Mouse (Mus musculus): ENCODE data around the gene 1700016D06Rik. TPM values are rescaled to one million over a fixed set of nuclear protein-coding genes. Genes with fewer than 3 reads are reported as not detected.
"Not testable (repeated sequence)": the region's sequence is repeated elsewhere in the genome, so short reads cannot be mapped to it uniquely, and the experiment has no call there.

Gene 1700016D06Rik
- total RNA-seq, 2 experiments from 2014 or later, result not detected

DNA sequence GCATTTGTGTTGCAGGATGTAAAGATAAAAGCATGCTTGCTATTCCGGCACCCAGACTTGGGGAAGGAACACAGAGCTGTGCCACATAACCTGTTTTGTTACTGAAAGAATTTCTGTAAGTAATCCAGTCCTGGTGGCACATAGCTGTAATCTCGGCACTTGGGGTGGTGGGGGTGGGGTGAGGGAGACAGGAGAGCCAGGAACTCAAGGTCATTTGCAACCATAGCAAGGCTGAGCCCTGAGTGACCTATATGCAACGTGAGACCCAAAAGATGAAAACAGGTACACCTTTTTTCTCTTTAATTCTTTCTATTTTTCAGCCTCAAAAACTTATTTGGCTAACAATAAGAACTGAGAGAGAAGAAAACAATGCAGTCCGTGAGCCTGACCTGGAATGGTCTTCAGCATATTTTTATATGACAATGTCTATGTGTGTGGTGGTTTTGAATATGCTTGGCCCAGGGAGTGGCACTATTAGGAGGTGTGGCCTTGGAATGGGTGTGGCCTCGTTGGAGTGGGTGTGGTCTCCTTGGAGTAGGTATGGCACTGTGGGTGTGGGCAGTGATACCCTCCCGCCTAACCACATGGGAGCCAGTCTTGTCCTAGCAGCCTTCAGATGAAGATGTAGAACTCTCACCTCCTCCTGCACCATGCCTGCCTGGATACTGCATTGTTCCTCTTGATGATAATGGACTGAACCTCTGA lies 4.0 kb upstream of the 1700016D06Rik start:
- intact Hi-C loops (cut with DNase I), result loop anchor here (5.0 kb wide), 2 partner anchors 88 to 258 kb away; no protein-coding TSS in a partner anchor
- DNase-seq, result no peak

DNA sequence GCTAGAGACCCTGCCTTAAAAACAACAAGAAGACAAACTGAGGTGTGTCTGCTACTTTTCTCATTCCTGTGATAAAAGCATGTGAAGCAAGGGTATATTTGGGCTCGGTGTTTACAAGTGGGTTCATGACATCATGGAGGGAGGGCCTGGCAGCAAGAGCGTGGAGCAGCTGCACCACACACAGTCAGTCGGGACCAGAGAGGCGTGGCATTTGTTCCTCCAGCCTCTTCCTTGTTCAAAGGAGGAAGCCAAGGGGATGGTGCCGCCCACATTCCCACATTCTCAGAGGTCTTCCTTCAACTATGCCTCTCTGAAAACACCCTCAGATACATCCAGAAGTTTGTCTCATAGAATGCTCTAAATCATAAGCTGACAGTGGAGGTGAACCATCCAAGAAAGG lies 2.9 kb upstream of the 1700016D06Rik start:
- DNase-seq, result no peak
- intact Hi-C loops (cut with DNase I), result loop anchor here (5.0 kb wide), 2 partner anchors 86 to 256 kb away; no protein-coding TSS in a partner anchor

DNA sequence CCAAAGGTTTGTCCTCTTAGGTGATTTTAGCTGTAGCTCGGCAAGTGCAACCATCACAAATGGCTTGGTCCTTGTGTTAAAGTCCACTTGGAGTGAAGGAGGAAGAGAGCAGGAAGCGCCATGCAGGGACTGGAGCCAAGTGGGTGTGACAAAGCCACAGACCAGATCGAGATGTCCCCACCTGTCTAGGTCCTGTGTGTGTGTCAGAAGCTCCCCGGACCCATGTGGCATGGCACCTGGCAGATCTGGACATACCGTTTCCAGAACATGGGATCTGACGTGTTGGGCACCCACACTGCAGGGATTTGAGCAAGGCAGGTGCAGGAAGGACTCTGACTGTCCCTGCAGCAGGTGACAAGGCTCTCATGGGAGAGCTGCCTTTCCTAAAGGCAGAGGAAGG lies 565 bp upstream of the 1700016D06Rik start:
- intact Hi-C loops (cut with DNase I), result loop anchor here (2.0 to 5.0 kb wide), 5 partner anchors 65 to 254 kb away; no protein-coding TSS in a partner anchor
- DNase-seq, result no peak

DNA sequence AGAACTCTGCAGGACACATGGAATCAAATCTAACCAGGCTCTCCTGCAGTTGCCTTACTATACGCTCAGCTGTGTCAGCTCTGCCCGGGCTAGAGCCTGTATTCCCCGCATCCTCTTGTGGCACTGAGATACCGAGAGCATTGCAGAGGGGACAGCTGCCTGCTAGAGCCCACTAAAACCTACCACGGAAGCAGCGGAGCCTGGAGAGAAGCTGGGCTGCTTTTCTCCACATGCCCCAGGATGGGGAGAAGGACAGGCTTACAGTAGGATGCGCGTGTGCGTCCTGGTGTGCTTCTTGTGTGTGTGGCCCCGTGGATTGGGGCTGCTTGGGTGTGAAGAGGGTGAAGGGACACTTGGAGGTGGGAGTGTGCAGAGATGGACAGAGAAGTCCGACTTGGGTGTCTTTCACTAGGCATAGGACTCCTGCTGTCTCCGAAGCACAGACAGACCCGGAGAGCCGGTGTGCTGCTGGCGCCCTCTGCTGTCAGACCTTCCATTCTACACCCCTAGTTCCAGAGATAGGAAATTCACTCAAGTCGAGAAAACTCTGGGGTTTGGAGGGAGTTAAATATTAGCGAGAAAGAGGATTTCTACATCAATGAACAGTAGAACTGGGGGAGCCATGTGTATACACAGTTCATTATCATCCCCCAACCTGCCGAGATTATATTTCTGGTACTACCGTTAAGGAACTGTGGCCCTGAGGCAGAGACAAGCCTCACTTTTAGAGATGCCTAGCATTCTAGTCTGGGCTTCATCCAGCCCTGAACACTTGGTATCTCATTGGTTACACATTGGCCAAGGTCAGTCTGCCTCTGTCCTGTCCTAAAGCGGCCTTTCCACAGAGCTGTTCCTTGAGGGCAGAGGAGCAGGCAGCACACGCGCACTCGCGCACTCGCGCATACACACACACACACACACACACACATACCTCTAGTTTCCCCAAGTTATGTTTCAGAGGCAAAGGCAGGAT lies 517 bp downstream of the 1700016D06Rik start:
- intact Hi-C loops (cut with DNase I), result loop anchor here (1.0 to 5.0 kb wide), 6 partner anchors 64 to 253 kb away; no protein-coding TSS in a partner anchor

DNA sequence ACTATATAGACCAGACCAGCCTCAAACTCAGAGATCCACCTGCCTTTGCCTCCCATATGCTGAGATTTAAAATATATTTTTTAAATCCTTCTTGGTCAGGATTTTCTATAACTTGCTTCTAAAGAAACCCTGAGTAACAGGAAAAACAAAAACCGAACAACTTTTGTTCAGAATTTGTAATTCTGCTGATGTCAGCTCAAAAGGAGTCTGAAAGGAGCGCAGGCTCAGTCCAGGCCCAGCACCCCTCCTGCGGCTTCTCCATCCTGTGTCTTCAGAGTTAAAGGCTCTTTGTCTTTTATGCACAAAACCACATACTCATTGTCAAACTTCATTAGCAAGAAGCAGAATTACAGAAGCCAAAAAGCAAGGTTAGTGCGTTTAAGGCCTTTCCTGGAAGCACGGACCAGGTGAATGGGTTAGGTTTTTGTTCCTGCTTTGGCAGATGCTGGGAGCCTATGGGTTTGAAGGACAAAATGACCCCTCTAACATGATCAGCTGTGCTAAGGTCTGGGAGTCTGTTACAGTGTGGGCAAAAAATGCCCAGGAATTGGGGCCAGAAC lies 1.3 kb downstream of the 1700016D06Rik start:
- no peak for DNase-seq
- intact Hi-C loops (cut with DNase I), result loop anchor here (1.0 to 5.0 kb wide), 6 partner anchors 63 to 252 kb away; no protein-coding TSS in a partner anchor

More for the DNA sequence above, 517 bp downstream of the 1700016D06Rik start:
- DNase-seq, result peak; percentile 79 to 81

DNA sequence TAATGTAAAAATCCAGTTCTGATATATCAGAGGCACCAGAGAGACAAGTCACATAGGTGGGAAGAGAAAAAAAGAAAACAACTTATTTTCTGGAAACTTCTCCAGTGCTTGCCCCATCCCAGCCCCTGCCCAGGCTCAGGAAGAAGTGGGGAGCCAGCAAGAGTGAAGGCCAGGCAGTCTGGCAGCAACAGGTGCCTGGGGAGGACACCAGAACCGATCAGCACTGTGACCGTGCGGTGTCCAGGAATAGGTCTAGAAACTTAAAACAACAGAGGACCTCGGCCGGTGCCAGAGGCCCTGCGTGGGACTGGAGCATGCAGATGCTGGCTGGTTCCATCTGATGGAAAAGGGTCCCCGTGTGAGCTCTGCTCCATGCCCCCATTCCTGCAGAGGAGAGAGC lies 3.4 kb downstream of the 1700016D06Rik start:
- DNase-seq, result no peak
- intact Hi-C loops (cut with DNase I), result no loop called here

DNA sequence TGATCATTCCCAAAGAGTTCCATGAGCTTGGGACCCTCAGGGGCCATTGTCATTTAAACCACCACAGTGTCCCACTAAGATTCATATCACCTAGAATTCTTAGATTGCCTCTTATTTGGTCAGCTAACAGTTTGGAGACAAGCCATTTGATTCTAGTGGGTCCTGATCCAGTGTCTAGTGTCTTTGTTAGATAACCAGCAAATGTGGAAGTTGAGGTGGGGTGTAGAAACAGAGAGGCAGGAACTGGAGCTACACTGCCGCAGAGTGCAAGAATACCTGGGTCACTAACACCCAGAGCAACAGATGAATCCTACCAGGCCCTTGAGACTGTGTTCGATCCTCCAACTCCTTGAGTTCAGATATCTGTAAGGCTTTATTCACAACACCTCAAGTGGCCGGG lies 4.7 kb downstream of the 1700016D06Rik start:
- intact Hi-C loops (cut with DNase I), result no loop called here
- DNase-seq, result no peak

DNA sequence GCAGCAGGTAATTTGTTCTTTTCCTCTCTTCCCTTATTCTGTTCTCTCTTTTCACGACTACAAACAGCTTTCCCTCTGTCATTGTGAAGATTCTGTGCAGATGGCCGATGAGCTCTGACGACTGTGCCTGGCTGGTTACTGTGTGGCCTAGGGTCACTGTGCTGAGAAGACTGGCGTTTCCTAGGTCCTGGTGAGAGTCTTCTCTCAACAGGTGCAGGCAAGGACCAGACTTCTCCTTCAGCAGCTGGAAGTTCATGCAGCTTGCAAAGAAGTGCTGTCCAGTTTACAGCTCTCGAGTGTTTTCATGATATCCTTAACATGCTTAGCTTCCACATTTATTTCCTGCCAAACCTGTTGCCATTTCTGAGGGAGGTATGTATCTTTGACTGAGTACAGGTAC lies 6.9 kb downstream of the 1700016D06Rik start:
- intact Hi-C loops (cut with DNase I), result no loop called here
- no peak for DNase-seq

DNA sequence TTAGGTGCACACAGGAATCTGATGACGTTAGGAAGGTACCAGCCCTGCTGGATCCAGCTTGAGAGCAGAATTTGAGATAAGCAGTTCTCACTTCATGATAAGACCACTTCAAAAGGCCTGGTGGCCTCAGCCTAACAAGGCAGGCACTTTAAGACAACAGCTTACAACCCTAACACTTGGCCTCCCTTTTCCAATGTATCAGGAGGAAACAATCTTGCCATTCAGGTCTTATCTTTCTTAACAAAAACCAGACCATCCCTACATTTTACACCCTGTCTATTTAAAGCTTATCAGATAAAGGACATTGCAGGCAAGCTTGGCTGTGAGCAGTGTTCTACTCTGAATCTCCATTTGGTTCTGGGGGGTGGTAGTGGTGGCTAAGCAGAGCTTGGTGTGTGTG lies 8.4 kb downstream of the 1700016D06Rik start:
- no peak for DNase-seq
- intact Hi-C loops (cut with DNase I), result no loop called here

DNA sequence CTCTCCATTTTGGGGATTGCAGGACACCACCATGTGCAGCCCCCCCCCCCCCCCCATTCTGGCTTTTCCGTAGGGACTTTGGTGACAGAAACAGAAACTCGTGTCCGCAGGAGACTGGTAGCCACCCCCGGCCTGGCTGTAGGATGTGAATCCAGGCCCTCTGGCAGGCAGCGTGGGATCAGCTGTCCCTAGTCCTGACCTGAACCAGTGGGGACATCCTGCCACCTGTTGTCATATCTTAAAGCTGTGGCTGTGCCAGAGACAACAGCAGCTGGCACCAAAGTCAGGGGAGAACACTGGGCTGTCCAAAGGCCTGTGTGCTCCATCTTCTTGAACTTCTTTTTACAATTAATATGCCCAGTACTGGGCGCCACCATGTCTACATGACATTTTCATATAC lies 9.1 kb downstream of the 1700016D06Rik start:
- intact Hi-C loops (cut with DNase I), result no loop called here
- no peak for DNase-seq

DNA sequence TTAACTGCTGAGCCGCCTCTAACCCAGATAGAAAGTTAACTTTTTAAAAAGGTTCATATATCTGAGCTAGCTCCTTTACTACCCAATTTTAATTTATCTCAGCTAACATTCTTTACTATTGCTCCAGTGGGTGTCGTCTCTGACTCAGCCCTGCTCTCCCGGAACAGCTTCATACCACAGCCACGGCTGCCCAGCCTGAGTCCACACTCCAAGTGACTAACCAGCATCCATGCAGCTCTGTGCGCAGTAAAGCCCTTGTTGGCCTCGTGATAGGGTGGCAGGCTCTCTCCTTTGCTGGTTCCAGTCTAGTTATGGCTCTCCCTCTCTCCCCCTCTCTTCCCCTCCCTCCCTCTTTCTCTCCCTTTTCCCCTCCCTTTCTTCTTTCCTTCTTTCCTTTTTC lies 9.6 kb downstream of the 1700016D06Rik start:
- intact Hi-C loops (cut with DNase I), result no loop called here

DNA sequence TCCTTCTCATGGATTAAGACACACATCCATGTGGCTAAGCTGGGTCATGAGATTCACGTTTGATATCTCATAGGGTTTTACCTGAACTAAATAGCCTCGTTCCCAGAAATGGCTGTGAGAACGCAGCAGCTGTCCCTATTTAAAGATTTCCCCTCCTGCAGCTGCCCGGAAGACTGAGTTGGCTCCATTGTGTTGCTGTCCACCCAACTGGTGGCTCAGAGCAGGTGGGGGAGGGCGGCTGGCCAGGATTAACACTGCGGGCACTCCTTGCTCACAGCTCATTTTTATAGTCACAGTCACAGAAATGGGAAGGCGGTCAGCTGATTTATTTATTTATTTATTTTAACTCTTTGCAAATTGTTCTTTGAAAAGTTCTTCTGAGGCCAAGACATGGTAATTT lies 10.9 kb downstream of the 1700016D06Rik start:
- intact Hi-C loops (cut with DNase I), result no loop called here
- no peak for DNase-seq

More for the DNA sequence above, 9.6 kb downstream of the 1700016D06Rik start:
- no peak for DNase-seq

DNA sequence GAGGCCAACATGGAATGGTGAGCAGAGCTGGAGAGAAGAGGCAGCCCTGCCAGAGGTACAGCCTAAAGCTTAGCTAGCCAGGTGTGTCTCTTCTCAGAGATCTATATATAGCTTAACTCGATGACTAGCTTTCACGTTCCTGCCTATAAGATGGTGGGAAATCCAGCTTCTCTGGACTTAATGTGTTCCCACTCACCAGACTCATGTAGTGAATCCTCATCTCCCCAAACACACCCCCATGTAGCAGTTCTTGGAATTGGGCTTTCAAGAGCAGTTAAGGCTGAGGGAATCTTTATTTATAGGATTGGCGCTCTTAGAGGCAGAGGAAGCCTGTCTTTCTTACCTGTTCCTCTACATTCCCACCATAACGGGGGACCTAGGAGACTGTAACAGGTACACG lies 13.6 kb downstream of the 1700016D06Rik start:
- DNase-seq, result no peak
- intact Hi-C loops (cut with DNase I), result no loop called here

DNA sequence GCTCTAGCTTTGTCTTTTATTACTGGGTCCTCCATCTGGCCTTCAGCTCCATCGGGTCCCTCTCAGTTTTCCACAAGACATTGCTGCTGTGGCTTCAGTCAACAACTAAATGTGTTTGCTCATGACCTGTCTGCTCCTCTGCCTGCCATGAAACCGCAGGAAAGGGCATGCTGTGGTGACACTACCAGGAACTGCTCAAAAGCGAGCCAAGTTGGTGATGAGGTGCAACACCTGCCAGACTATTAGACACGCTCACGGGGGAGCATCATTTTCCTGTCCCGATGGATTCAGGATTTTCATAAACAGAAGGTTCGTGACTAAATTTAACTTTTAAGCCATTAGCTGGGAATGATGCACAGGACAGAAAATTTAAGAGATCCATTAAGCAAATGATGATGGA lies 16.3 kb downstream of the 1700016D06Rik start:
- DNase-seq, result no peak
- intact Hi-C loops (cut with DNase I), result no loop called here

DNA sequence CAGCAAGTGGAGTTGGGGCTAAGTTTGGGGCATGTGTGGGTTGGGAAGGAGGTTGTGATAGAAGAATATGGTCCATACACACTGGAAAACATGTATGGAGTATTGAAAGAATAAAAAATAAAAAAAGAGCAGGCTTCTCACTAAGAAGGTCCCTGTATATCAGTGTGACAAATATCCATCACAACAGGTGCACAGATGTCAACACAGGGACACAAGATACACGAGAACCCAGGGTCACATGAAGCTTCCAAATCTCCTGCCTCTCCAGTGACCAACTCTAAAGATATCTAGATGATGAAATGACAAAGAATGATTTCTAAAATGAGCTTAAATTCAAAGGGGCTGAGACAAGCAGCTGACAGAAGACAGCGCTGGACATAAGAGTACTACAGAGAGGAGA lies 32.6 kb downstream of the 1700016D06Rik start:
- intact Hi-C loops (cut with DNase I), result no loop called here
- no peak for DNase-seq

DNA sequence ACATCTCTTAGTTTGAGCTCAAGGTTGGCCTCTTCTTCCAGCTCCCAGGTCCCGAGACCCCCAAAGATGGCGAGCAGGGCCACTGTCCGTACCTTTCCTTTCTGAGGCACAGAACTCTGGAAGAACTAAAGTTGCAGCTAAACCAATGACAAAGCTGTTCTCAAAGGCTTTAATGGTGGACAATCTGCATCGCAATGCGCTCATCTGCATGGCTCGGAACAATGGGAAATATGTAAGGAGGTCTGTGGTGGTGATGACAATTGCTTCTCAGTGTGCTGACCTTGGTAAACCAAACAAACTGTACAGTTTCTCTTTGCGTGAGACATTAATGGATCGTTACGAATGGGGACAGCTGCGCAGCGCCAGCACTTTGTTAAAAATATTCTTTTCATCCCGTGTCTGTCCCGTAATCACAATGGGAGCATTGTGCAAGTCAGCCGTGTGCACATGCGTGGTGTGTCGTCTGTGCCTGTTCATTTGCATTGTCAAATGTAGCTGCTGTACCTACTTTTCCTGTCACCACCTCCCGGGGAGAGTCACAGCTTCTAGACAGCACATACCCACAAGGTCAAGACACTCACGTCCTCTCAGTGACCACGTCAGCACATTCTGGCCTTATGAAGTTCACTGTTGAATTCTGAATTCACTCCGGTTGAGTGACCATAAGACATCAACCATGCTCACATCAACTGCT lies 34.7 kb downstream of the 1700016D06Rik start:
- DNase-seq; intact Hi-C loops (cut with DNase I): not testable (repeated sequence)

DNA sequence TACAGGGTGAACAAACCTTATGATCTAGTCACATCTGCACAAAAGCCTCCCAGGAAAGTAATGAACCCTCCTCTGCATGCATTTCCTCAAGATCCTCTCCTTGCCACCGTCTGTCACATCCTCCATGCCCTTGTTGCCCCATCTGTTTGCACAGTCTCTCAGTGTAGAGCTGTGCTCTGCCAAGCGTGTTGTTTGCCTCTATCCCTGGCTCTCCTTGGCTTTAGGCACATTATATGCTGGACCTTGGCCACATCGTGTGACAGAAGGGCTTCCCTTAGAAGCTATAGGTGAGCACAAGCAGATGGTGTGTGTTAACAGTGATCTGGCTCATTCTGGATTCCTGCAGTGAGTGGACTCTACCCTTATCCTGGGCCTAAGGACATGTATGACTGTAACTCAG lies 38.9 kb downstream of the 1700016D06Rik start:
- intact Hi-C loops (cut with DNase I), result no loop called here
- DNase-seq, result no peak

DNA sequence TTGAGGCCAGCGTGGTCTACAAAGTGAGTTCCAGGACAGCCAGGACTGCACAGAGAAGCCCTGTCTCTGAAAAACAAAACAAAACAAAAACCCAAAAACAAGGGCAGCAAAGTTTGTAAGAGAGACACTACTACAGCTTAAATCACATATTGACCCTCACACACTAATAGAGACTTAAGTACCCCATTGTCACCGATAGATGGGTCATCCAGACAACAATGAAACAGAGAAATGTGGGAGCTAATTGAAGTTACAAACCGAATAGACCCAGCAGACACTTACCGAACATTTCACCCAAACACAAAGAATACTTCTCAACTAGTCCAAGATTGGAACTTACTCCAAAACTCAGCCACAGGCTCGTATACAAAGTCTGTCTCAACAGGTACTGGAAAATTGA lies 50.8 kb downstream of the 1700016D06Rik start:
- intact Hi-C loops (cut with DNase I), result no loop called here
- DNase-seq, result no peak

DNA sequence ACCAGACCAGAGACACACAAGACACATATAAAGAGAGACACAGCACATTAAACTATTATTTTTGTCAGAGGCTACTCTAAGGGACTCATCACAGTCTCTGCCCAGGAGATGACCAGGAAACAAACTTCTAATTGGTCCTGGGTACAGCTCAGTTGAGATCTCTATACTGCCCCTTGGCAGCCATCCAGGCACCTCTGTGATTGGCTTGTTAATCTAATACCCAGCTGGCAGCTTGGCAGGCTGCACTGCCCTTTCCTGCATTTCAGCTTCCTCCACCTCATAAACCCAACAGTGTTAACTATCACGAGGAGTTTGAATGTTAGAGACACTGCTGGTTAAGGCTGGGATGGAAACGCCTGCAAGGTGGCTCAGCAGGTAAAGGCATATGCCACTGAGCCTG lies 57.7 kb downstream of the 1700016D06Rik start:
- intact Hi-C loops (cut with DNase I), result no loop called here
- no peak for DNase-seq

DNA sequence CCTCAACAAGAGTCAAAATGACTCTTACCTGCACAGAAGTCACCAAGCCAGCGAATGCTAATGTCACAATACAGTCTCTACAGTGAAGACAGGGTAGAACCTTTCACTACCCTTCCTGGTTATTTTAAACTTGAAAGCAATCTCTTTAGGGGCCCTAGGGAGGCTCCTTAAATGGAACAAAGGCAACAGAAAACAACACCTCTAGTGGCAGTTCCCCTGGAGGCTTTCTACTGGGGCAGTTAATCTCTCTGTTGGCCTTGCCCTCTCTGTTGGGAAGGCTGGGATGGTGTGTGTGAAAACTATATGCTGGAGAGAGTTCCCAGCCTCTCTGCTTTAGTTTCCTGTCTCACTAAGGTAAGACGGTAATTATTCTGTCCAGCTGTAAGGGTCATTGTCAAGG lies 60.3 kb downstream of the 1700016D06Rik start:
- intact Hi-C loops (cut with DNase I), result no loop called here
- DNase-seq, result no peak
